Mouse (Mus musculus): ENCODE measurements around the gene Zmynd10. TPM values are rescaled to one million over a fixed set of nuclear protein-coding genes. Genes with fewer than 3 reads are reported as not detected.
A peak's percentile ranks its signal among the peaks of the same experiment; 100 is the strongest.

Gene Zmynd10
- total RNA-seq, 2 experiments from 2014 or later = 0.53 TPM; not detected in 1

DNA sequence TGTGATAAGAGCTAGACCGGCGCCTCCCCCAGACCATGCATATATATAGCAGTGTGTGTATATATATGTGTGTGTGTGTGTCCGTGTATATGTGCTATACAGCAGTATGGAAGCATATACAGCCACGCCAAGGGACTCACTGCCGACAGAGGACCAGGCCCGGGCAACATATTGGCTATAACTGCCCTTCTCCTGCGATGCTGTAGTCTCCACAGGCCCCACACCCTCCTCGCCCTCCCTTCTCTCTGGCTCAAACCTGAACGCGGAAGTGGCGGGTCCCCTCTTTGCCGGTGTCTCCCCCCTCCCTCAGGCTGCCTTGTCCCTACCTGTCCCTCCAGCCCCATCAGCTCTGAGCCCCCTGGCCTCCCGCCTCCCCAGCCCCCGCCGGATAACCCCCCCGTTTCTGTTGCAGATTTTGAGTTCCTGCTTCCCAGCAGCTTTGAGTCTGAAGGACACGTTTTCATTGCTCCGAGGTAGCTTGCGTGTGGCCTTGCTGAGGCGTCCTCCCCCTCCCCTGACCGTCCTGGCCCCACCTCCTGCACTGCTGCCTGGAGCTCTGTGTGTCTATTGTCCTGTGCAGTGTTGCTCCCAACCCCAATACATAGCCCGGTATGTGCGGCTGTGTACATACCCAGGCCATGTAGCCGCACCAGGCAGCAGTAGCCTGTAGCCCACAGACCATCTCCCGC, 25.2 kb upstream of the Zmynd10 start:
- no peak for TF ChIP-seq CTCF (IDR thresholded peaks at IDR 0.05)
- intact Hi-C loops (cut with DNase I) = no loop called here
- no peak for DNase-seq
- H3K27ac ChIP-seq = no peak overlapping the region
- no peak overlapping the region for H3K4me3 ChIP-seq

DNA sequence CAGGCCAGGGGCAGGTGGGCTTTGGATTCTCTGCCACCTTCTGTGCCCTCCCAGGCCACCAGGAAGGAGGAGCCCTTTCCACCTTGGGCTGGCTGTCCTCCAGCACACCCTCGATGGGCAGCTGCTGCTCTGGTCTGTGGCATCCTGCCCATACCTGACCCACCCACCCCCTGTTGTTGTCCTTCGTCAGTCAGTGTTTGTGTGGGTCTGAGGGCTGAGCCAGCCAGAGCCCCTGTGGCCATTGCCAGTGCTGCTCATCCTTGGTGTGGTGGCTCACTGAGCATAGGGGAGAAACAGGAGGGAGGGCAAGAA, 24.7 kb upstream of the Zmynd10 start:
- Histone ChIP-seq H3K4me3 (no peak overlapping the region), H3K27ac (no peak overlapping the region)
- DNase-seq = no peak
- TF ChIP-seq CTCF (IDR thresholded peaks at IDR 0.05) = no peak
- intact Hi-C loops (cut with DNase I) = no loop called here

DNA sequence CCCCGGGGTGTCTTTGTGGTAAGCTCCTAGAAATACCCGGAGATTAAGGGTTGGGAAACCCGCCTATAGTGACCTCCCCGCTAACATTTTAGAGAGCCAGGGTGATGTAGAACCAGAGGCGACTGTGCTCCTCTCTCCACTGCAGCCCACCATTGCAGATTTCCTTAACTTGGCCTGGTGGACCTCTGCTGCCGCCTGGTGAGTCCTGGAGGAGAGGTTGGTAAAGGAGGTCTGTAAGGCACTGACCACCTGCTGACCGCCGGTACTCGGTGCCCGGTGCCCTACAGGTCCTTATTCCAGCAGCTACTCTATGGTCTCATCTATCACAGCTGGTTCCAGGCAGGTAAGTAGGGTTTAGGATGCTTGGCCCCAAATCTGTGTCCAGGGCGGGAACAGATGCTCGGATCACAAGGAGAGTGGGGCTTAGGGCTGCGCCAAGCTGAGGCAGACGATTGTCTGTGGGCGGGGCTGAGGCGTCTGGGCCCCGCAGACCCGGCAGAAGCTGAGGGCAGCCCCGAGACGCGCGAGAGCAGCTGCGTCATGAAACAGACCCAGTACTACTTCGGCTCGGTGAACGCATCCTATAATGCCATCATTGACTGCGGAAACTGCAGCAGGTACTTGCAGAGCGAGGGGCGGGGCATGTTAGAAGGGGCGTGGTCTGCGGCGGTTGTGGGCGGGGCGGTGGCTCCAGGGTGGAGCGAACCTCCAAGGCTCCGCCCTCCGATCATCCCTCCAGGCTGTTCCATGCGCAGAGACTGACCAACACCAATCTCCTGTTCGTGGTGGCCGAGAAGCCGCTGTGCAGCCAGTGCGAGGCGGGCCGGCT, 20.7 kb upstream of the Zmynd10 start:
- peak; percentile 83 for DNase-seq
- Histone ChIP-seq H3K27ac (no peak overlapping the region), H3K4me3 (peak overlapping the region; percentile 61)
- no peak for TF ChIP-seq CTCF (IDR thresholded peaks at IDR 0.05)
- intact Hi-C loops (cut with DNase I) = no loop called here

DNA sequence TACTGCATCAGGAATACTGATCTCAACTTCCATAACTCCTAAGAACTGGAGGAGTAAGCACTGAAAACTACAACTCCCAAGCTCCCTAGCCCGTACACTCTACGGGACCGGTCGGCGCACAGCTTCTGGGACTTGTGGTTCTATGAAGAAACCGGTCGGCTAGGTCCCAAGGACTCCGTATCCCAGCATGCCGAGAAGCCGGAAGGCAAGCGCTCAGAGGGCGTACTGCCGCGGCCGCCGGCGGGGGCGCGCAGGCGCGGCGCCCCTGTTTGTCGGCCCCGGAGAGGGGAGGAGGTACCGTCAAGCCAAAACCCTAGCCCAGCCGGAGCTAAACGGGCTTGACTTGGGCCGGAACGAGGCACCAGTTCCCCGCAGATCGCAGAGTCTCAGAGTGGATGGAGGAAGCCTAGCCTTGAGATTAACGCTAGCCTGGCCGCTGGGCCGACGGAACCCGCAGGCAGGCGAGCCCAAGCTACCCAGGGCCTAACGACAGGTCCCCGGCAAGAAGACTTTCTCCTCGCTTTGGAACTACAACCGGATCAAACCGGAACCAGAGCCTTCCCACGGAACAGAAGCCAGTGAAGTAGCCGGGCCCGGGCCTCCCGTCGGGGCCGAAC, 13.2 kb upstream of the Zmynd10 start, which contains the start of gene Tmem115:
Gene Tmem115 (plus strand): TSS at position 155 of the 617 bp plus-strand sequence.
- peak; percentile 26; the same call in 1 of the 2 replicates for TF ChIP-seq CTCF (IDR thresholded peaks at IDR 0.05)
- intact Hi-C loops (cut with DNase I) = no loop called here
- peak; percentile 95 for DNase-seq
- Histone ChIP-seq H3K27ac (peak within 1 kb of the TSS; percentile 94), H3K4me3 (peak within 1 kb of the TSS; percentile 92)

DNA sequence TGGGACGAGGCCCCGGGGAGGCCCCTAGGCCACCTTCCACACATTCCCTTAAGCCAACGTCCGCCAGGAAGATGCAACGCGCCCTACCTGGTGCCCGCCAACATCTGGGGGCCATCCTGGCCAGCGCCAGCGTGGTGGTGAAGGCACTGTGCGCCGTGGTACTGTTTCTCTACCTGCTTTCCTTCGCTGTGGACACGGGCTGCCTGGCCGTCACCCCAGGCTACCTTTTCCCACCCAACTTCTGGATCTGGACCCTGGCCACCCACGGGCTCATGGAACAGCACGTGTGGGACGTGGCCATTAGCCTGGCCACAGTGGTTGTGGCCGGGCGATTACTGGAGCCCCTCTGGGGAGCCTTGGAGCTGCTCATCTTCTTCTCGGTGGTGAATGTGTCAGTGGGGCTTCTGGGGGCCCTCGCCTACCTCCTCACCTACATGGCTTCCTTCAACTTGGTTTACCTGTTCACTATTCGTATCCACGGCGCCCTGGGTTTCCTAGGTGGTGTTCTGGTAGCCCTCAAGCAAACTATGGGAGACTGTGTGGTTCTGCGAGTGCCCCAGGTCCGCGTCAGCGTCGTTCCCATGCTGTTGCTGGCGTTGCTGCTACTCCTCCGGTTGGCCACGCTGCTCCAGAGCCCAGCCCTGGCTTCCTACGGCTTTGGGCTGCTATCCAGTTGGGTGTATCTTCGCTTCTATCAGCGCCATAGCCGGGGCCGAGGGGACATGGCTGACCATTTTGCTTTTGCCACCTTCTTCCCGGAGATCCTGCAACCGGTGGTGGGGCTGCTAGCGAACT, 12.5 kb upstream of the Zmynd10 start:
- H3K4me3 ChIP-seq = peak overlapping the region; percentile 92
- intact Hi-C loops (cut with DNase I) = no loop called here
- DNase-seq = peak; percentile 62
- no peak for TF ChIP-seq CTCF (IDR thresholded peaks at IDR 0.05)
- peak overlapping the region; percentile 94 for H3K27ac ChIP-seq

DNA sequence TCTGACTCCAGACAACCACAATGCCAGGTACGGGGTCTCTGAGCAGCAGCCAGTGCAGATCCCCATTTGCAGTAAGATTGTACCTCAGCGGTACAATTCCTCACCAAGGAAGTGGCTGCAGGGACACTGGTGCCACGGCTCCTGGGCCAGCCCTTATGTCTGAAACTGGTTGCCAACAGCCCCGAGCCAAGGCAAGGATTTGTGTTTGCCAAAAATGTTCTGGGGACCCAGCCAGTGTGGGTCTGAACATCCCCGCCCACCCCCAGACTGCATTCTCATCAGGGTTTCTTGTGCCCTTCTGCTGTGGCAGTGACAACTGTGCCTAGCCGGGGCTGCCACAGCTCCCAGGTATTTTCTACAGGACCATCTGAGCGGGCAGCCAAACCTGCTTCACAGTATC, 8.9 kb upstream of the Zmynd10 start:
- TF ChIP-seq CTCF (IDR thresholded peaks at IDR 0.05) = no peak
- Histone ChIP-seq H3K4me3 (no peak overlapping the region), H3K27ac (no peak overlapping the region)
- DNase-seq = no peak
- intact Hi-C loops (cut with DNase I) = no loop called here

DNA sequence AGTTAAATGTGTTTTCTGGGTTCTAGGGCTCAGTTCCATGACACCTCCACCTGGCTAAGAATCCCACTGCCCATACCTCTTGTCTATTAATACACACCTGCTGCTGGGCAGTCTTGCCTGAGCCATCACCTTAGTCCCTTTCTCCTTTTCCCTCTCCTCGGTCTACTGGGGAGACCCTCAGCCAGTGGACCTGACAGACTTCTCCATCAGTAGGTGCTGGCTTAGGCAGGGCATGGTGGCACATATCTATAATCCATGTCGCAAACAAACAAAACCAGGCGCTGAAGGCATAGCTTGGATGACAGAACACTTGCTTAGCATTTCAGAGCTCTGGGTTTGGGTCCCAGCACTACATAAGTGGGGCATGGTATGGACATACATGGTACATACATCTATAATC, 8.4 kb upstream of the Zmynd10 start:
- intact Hi-C loops (cut with DNase I) = no loop called here
- no peak for DNase-seq
- TF ChIP-seq CTCF (IDR thresholded peaks at IDR 0.05) = no peak
- Histone ChIP-seq H3K27ac (no peak overlapping the region), H3K4me3 (no peak overlapping the region)

DNA sequence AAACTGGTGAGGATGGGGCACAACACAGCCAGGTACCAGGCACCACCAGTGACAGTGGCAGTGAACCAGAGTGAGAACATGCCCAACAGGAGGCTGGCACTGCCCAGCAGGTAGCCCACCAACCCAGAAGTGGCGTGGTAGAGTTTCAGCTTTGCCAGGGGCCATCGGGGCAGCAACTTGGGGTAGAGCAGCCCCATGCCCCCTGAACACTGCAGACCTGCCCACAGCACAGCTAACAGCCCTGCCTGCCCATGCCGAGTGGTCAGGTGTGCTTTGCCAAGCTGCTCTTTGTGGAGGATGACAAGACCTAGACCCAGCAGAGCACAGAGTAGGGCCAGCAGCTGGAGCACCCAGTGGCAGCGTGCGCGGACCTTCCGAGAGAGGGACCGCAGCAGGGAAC, 7.2 kb upstream of the Zmynd10 start:
- no peak for DNase-seq
- Histone ChIP-seq H3K4me3 (no peak overlapping the region), H3K27ac (no peak overlapping the region)
- intact Hi-C loops (cut with DNase I) = no loop called here
- no peak for TF ChIP-seq CTCF (IDR thresholded peaks at IDR 0.05)

DNA sequence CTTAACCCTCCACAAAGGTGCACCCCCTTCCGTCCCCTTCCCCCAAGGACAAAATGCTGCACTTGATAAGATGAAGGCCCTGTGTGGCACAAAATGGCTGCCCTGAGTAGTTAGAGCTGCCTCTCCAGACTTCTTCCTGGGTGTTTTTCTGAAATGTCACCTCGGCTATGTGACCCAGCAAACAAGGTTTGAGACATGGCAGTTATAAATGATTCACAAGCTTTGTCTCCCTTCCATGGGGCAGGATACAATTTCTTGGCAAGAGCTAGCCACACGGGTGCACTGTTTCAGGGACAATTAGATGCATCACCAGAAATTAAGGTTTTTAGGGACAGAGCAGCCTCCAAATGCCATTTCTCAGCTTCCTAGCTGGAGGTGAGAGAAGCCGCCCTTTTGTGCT, 6.7 kb upstream of the Zmynd10 start:
- intact Hi-C loops (cut with DNase I) = no loop called here

DNA sequence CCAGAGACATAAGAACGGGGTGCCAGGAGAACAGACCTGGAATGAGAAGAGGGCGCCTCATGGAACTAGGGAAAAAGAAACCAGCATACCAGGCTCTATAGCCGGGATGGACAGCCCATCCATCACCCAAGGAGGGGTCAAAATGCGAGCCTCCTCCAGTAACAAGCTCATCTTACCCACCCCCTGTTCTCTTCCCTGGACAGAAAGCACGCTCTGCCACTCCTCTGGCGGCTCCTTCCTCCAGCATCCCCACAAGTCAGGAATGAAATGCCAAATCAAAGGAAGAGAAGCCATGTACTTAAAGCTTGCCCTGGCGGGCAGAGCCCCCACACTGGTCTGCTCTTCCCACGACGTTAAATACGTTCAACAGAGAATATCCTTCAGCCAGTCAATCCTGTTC, 6.1 kb upstream of the Zmynd10 start:
- no peak overlapping the region; the same call in 1 of the 2 replicates for H3K27ac ChIP-seq
- DNase-seq = no peak
- peak overlapping the region; percentile 88 for H3K4me3 ChIP-seq
- TF ChIP-seq CTCF (IDR thresholded peaks at IDR 0.05) = no peak
- intact Hi-C loops (cut with DNase I) = no loop called here

More for the DNA sequence above, 6.7 kb upstream of the Zmynd10 start:
- Histone ChIP-seq H3K27ac (no peak overlapping the region), H3K4me3 (no peak overlapping the region)
- DNase-seq = no peak
- TF ChIP-seq CTCF (IDR thresholded peaks at IDR 0.05) = no peak

DNA sequence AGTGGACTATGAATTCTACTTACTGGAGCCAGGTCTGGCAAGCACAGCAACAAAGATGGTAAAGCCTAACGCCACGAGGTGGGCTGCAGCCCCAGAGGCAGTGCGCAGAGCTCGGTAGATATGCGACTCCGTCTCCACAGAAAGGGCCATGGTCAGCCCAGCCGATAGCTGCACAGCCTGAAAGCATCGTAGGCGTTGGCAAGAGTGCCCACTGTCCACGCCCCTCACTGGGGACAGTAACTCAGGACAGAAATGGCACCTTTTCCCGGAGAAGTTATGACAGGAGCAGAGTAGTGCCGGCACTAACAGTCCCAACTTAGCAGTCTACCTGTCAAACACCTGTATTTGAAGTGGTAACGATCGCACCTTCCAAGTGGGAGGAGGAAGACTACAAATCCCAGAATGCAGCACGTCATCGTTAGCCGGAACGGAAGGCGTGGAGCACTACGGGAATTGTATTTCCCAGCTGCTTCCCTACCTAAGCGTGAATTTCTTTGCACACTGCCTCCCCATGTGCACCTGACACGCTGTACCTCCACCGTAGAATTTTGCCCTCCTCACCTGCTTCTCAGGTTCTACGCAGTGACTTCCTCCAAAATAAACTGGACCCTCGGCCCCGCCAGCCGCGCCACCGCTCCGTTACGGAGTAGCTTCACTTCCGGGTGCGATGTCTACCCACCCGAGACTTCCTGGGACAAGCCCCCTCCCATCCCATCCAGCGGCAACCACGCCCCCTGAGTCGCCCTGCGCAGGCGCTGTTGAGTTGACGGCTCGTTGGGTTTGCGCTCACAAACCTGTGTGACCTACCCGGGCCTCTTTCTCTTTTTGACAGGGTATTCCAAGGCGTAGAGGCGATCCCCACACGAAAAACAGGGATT, 5.4 kb upstream of the Zmynd10 start, which contains the start of the genes Cyb561d2 and Nprl2:
Gene Cyb561d2 (minus strand): TSS at position 720 of the 878 bp plus-strand sequence.
Gene Nprl2 (plus strand): TSS at position 753 of the 878 bp plus-strand sequence.
- Histone ChIP-seq H3K4me3 (peak within 1 kb of the TSS; percentile 88), H3K27ac (peak within 1 kb of the TSS; percentile 95)
- intact Hi-C loops (cut with DNase I) = no loop called here
- peak; percentile 96 for DNase-seq
- TF ChIP-seq CTCF (IDR thresholded peaks at IDR 0.05) = no peak
